ENCODE assay signal across 20 mouse cellular contexts in genomic region chr19:56286866-56287265, GRCm38 (mm10). TPM values are rescaled to one million over a fixed set of nuclear protein-coding genes. Genes with fewer than 3 reads are reported as not detected.
DNase-seq lines count a peak whose midpoint lies in the region; ATAC-seq and TF ChIP-seq lines count a peak whose summit lies in the region.
"Had no signal": no experiment of that assay in that cellular context is flagged by ENCODE, and none has a peak within 500 bp of the region (broad histone marks: within the 10 kb centered on the region; RNA-seq: fewer than 3 reads in every experiment).

Gene Habp2, plus strand, starts transcription at chr19:56287137.

- intact Hi-C loops in heart, postnatal 25 days (cut with DNase I), result no loop called here

- TF ChIP-seq EP300 in lung, postnatal 0 days (IDR thresholded peaks at IDR 0.05), result no peak
- TF ChIP-seq EP300 in liver, embryonic 14.5 days (IDR thresholded peaks at IDR 0.05; ENCODE audit: low read depth), result no peak

- no peak for ATAC-seq in lung, postnatal 0 days
- no peak for ATAC-seq in kidney, postnatal 0 days (replicated peaks; ENCODE audit: low FRiP score, low read depth)
- ATAC-seq in liver, embryonic 14.5 days (ENCODE audit: insufficient read depth), result peak; percentile 61
- ATAC-seq: forebrain, embryonic 14.5 days; Patski had no signal

- H3K27ac ChIP-seq in lung, postnatal 0 days (ENCODE audit: low read length), result no peak within 1 kb of the TSS
- H3K27ac ChIP-seq in kidney, postnatal 0 days, result peak within 1 kb of the TSS; percentile 62; the same call in 1 of the 2 replicates
- no peak within 1 kb of the TSS for H3K27ac ChIP-seq in liver, embryonic 14.5 days
- H3K27ac ChIP-seq: embryonic facial prominence, embryonic 12.5 days; hindbrain, embryonic 14.5 days had no signal

- no peaks in the 10 kb centered on the region for H3K27me3 ChIP-seq in lung, postnatal 0 days (replicated peaks; ENCODE audit: insufficient read depth, low read length)
- no peaks in the 10 kb centered on the region for H3K27me3 ChIP-seq in kidney, postnatal 0 days (ENCODE audit: insufficient read depth, low read length)
- no peaks in the 10 kb centered on the region for H3K27me3 ChIP-seq in liver, embryonic 14.5 days (ENCODE audit: control insufficient read depth, insufficient read depth, low read length)
- H3K27me3 ChIP-seq: embryonic facial prominence, embryonic 12.5 days had no signal

- no peaks in the 10 kb centered on the region for H3K9me3 ChIP-seq in lung, postnatal 0 days (ENCODE audit: low read length)
- H3K9me3 ChIP-seq in kidney, postnatal 0 days (replicated peaks; ENCODE audit: low read length), result no peaks in the 10 kb centered on the region
- no peaks in the 10 kb centered on the region for H3K9me3 ChIP-seq in liver, embryonic 14.5 days (ENCODE audit: control insufficient read depth, low read length)
- H3K9me3 ChIP-seq: embryonic facial prominence, embryonic 12.5 days had no signal

- DNase-seq in lung, postnatal 0 days (ENCODE audit: low spot score), result peak; percentile 19
- DNase-seq in lung, postnatal 25 days (ENCODE audit: low spot score), result no peak
- no peak for DNase-seq in kidney, postnatal 0 days (ENCODE audit: low spot score)
- no peak for DNase-seq in liver, embryonic 14.5 days (ENCODE audit: low read depth in 3 of 3, low spot score in 3 of 3)
- no peak for DNase-seq in embryo, embryonic 9.5 days (ENCODE audit: extremely low spot score)
- DNase-seq in embryo, embryonic 10.5 days (ENCODE audit: low spot score), result no peak
- no peak for DNase-seq in heart, postnatal 25 days (ENCODE audit: low spot score)
- DNase-seq: cerebellum, postnatal 14 days; gastrocnemius, postnatal 25 days; left cerebral cortex, postnatal 4 days; lung, postnatal 36 days; midbrain, embryonic 14.5 days; thymus, adult 2 months had no signal

- 58% methylated on average over 7 of the region's 7 CpGs for WGBS in lung, postnatal 0 days
- WGBS in kidney, postnatal 0 days, result 58% methylated on average over 7 of the region's 7 CpGs
- 52% methylated on average over 7 of the region's 7 CpGs for WGBS in liver, embryonic 14.5 days (ENCODE audit: insufficient replicate concordance)

- H3K36me3 ChIP-seq in lung, postnatal 0 days (ENCODE audit: insufficient read depth, low read length), result no peaks in the 10 kb centered on the region
- H3K36me3 ChIP-seq in kidney, postnatal 0 days (ENCODE audit: insufficient read depth, low read length), result no peaks in the 10 kb centered on the region
- H3K36me3 ChIP-seq in liver, embryonic 14.5 days (replicated peaks; ENCODE audit: control insufficient read depth, insufficient read depth, low read depth), result no peaks in the 10 kb centered on the region
- H3K36me3 ChIP-seq: embryonic facial prominence, embryonic 12.5 days had no signal

- H3K4me1 ChIP-seq in lung, postnatal 0 days (ENCODE audit: insufficient read depth, low read depth, low read length), result no peaks in the 10 kb centered on the region
- peaks cover 7% of the 10 kb centered on the region; the same call in 1 of the 2 replicates for H3K4me1 ChIP-seq in kidney, postnatal 0 days (replicated peaks; ENCODE audit: insufficient read depth, low read length)
- H3K4me1 ChIP-seq in liver, embryonic 14.5 days (replicated peaks; ENCODE audit: control insufficient read depth in 2 of 2, insufficient read depth in 2 of 2, low read length in 1 of 2), result 0 out of 4 replicates have a peak, but pooled peaks cover 0 to 2% of the 10 kb centered on the region in 2 experiments

- no peak within 1 kb of the TSS for H3K9ac ChIP-seq in lung, postnatal 0 days (replicated peaks; ENCODE audit: low read depth)
- H3K9ac ChIP-seq in kidney, postnatal 0 days (ENCODE audit: low read depth, low read length), result 0 out of 2 replicates have a peak within 1 kb of the TSS, but pooled peaks have one; percentile 8
- H3K9ac ChIP-seq in liver, embryonic 14.5 days (replicated peaks), result no peak within 1 kb of the TSS; the same call in 1 of the 2 replicates
- H3K9ac ChIP-seq: embryonic facial prominence, embryonic 12.5 days; hindbrain, embryonic 14.5 days had no signal

- no peak within 1 kb of the TSS for H3K4me2 ChIP-seq in lung, postnatal 0 days (replicated peaks; ENCODE audit: low read depth, low read length)
- H3K4me2 ChIP-seq in kidney, postnatal 0 days (ENCODE audit: low read length), result peak within 1 kb of the TSS; percentile 34; the same call in 1 of the 2 replicates
- peak within 1 kb of the TSS; percentile 33 for H3K4me2 ChIP-seq in liver, embryonic 14.5 days (ENCODE audit: low read depth)
- H3K4me2 ChIP-seq: embryonic facial prominence, embryonic 12.5 days; hindbrain, embryonic 14.5 days had no signal

- H3K4me3 ChIP-seq in lung, postnatal 0 days (ENCODE audit: low read depth, low read length), result no peak within 1 kb of the TSS
- H3K4me3 ChIP-seq in kidney, postnatal 0 days (replicated peaks; ENCODE audit: low read depth, low read length), result no peak within 1 kb of the TSS
- peak within 1 kb of the TSS; percentile 29 to 42 for H3K4me3 ChIP-seq in liver, embryonic 14.5 days (ENCODE audit: insufficient read depth in 1 of 2, low read depth in 2 of 2, low read length in 2 of 2)
- H3K4me3 ChIP-seq: embryonic facial prominence, embryonic 12.5 days had no signal

- no peak for TF ChIP-seq CTCF in lung, postnatal 0 days (IDR thresholded peaks at IDR 0.05)
- TF ChIP-seq CTCF in kidney, postnatal 0 days (IDR thresholded peaks at IDR 0.05; ENCODE audit: low read depth), result no peak
- TF ChIP-seq CTCF in liver, embryonic 14.5 days (IDR thresholded peaks at IDR 0.05; ENCODE audit: low read depth), result no peak

RNA-seq across cellular contexts. Expression of gene Habp2, which starts in this region (rescaled TPM):
- 0.18 TPM in 1 of 2 replicates, not detected in the other for polyA plus RNA-seq in lung, postnatal 0 days (2015; fragmentation: Nextera tagmentation; extraction: Ambion mirVana)
- polyA plus RNA-seq in kidney, postnatal 0 days (2015; fragmentation: Nextera tagmentation; extraction: Ambion mirVana), result 50.5 and 57.9 TPM in 2 replicates
- 38.0 and 39.8 TPM in 2 replicates for polyA plus RNA-seq in liver, embryonic 14.5 days (2012; rRNA removed)
- 42.4 and 45.0 TPM in 2 replicates for polyA plus RNA-seq in liver, embryonic 14.5 days (2014; fragmentation: Nextera tagmentation; extraction: Ambion mirVana)
- total RNA-seq in heart, postnatal 25 days (2021), result not detected
- total RNA-seq: CH12.LX; gastrocnemius, postnatal 25 days; layer of hippocampus, postnatal 10 days; left cerebral cortex, postnatal 4 days had no signal
- polyA plus RNA-seq: embryonic facial prominence, embryonic 12.5 days; hindbrain, embryonic 14.5 days; midbrain, embryonic 14.5 days; neural tube, embryonic 11.5 days had no signal

Comparison
In these comparisons a context has a peak if more than half of its experiments do, and no peak if none do; other contexts are left out.
1. RNA of gene Habp2 (polyA plus RNA-seq): 50.5 to 57.9 TPM in kidney, postnatal 0 days and 38.0 to 45.0 TPM in liver, embryonic 14.5 days; 0.18 TPM in lung, postnatal 0 days; every median in the first group is over 10 times any median in the second.
2. Peak in DNase-seq in lung, postnatal 0 days; RNA of the gene not detected or under 1 TPM.
3. H3K4me3 ChIP-seq: peak in liver, embryonic 14.5 days (2 of 2); none in lung, postnatal 0 days (single experiment) and kidney, postnatal 0 days (single experiment).